Mouse (Mus musculus) testis, postnatal 10 days (tissue): ENCODE data around the gene Commd6.

Source experiments
- DNase-seq: peaks from one replicate; pipeline ENCODE4 v3.0.0; 2021; ENCODE audit warnings: low spot score

Gene Commd6

GRCm38 (mm10) chr14:101640153-101640843 is at the start of gene Commd6:
TSS of gene Commd6 (minus strand) at chr14:101640686.
- DNase-seq = peak; percentile 92

- no peak for DNase-seq
Observed at GRCm38 (mm10) chr14:101688406-101688805, 47.9 kb upstream of the Commd6 start.

- DNase-seq = no peak
Observed at GRCm38 (mm10) chr14:101687696-101688095, 47.2 kb upstream of the Commd6 start.

- DNase-seq = no peak
Observed at GRCm38 (mm10) chr14:101672226-101672625, 31.7 kb upstream of the Commd6 start.

GRCm38 (mm10) chr14:101668626-101669025 is 28.1 kb upstream of the Commd6 start:
- no peak for DNase-seq

GRCm38 (mm10) chr14:101666536-101666935 is 26.1 kb upstream of the Commd6 start:
- no peak for DNase-seq

GRCm38 (mm10) chr14:101666056-101666455 is 25.6 kb upstream of the Commd6 start:
- no peak for DNase-seq

- DNase-seq = no peak
Observed at GRCm38 (mm10) chr14:101664274-101664673, 23.8 kb upstream of the Commd6 start.

- no peak for DNase-seq
Observed at GRCm38 (mm10) chr14:101661654-101662412, 21.3 kb upstream of the Commd6 start.

GRCm38 (mm10) chr14:101656307-101656706 is 15.8 kb upstream of the Commd6 start:
- DNase-seq = no peak

- DNase-seq = peak; percentile 48
Observed at GRCm38 (mm10) chr14:101654526-101654909, 14.0 kb upstream of the Commd6 start.

GRCm38 (mm10) chr14:101653581-101654525 is 13.4 kb upstream of the Commd6 start, which contains the start of gene Uchl3:
TSS of gene Uchl3 (plus strand) at chr14:101653967.
- DNase-seq = peak; percentile 99

GRCm38 (mm10) chr14:101652571-101652970 is 12.1 kb upstream of the Commd6 start:
- DNase-seq = no peak

GRCm38 (mm10) chr14:101650551-101650950 is 10.1 kb upstream of the Commd6 start:
- DNase-seq = no peak

- DNase-seq = no peak
Observed at GRCm38 (mm10) chr14:101644948-101645347, 4.5 kb upstream of the Commd6 start.

- no peak for DNase-seq
Observed at GRCm38 (mm10) chr14:101637381-101637780, 3.1 kb downstream of the Commd6 start.

GRCm38 (mm10) chr14:101635765-101636164 is 4.7 kb downstream of the Commd6 start:
- no peak for DNase-seq

GRCm38 (mm10) chr14:101630548-101630947 is 9.9 kb downstream of the Commd6 start:
- DNase-seq = no peak

GRCm38 (mm10) chr14:101617680-101618079 is 22.8 kb downstream of the Commd6 start:
- no peak for DNase-seq

- DNase-seq = no peak
Observed at GRCm38 (mm10) chr14:101616178-101616577, 24.3 kb downstream of the Commd6 start.

- no peak for DNase-seq
Observed at GRCm38 (mm10) chr14:101613206-101613605, 27.3 kb downstream of the Commd6 start.

GRCm38 (mm10) chr14:101610701-101611100 is 29.8 kb downstream of the Commd6 start:
- no peak for DNase-seq
